Mouse (Mus musculus) kidney, adult 2 months (tissue): ENCODE results near the gene Tbc1d32. TPM values are rescaled to one million over a fixed set of nuclear protein-coding genes. Genes with fewer than 3 reads are reported as not detected.

ENCODE experiments used
- DNase-seq: peaks from one replicate; pipeline ENCODE4 v3.0.0; 2021
- H3K27ac ChIP-seq: fragments of 200-500 bp; 2 replicates; pipeline ENCODE4 v1.5.1; 2012; ENCODE audit warnings: low read depth, low read length, control low read depth, inconsistent platforms; ENCODE audit not compliant: insufficient read depth
- H3K27me3 ChIP-seq: fragments of 200-500 bp; replicated peaks from 2 replicates; pipeline ENCODE4 v1.6.1; 2012; ENCODE audit warnings: mild to moderate bottlenecking, moderate library complexity, low read length, inconsistent platforms; ENCODE audit not compliant: control insufficient read depth, insufficient read depth
- H3K36me3 ChIP-seq: fragments of 200-500 bp; 2 replicates; pipeline ENCODE4 v1.6.1; 2012; ENCODE audit warnings: mild to moderate bottlenecking, moderate library complexity, low read length, inconsistent platforms; ENCODE audit not compliant: control insufficient read depth, insufficient read depth
- H3K4me1 ChIP-seq: fragments of 200-500 bp; 2 replicates; pipeline ENCODE4 v1.6.1; 2011; ENCODE audit warnings: low read length; ENCODE audit not compliant: control insufficient read depth, insufficient read depth
- H3K4me3 ChIP-seq: fragments of 200-500 bp; 2 replicates; pipeline ENCODE4 v1.5.1; 2011; ENCODE audit warnings: mild to moderate bottlenecking, low read depth, low read length, control low read depth; ENCODE audit not compliant: insufficient read depth
- CTCF ChIP-seq: fragments of 200-500 bp; conservative IDR thresholded peaks from 2 replicates; pipeline ENCODE4 v1.5.1; 2011; ENCODE audit warnings: low read depth, mild to moderate bottlenecking, control low read depth, low read length, moderate library complexity, mixed read lengths; ENCODE audit not compliant: insufficient read depth, insufficient read length
- POLR2A ChIP-seq: fragments of 200-500 bp; IDR thresholded peaks from one replicate; pipeline ENCODE4 v1.6.1; 2011; ENCODE audit warnings: low read depth, low read length, control low read depth
- whole genome bisulfite sequencing: fragments of 180-500 bp; shearing (Covaris S2); methylation state at CpG from one replicate; pipeline ENCODE4 v1.1.7; 2018; 5-methylcytosine and 5-hydroxymethylcytosine counted together
- polyA plus RNA-seq: library from polyadenylated mRNA; depleted of rRNA; stranded (reverse); fragments of >200 nt; gene quantifications from 2 replicates; pipeline ENCODE4 v1.2.3, GENCODE M21; 2012

Gene Tbc1d32
- polyA plus RNA-seq, 1 experiment: 2.2 TPM

- DNase-seq: no peak
- Histone ChIP-seq H3K27me3 (no peaks in the 10 kb centered on the region), H3K27ac (no peak overlapping the region), H3K4me1 (no peaks in the 10 kb centered on the region), H3K36me3 (no peaks in the 10 kb centered on the region), H3K4me3 (no peak overlapping the region)
- 72% methylated on average over 4 of the region's 4 CpGs for WGBS
- TF ChIP-seq CTCF: no peak
- TF ChIP-seq POLR2A: no peak
Measured at GRCm38 (mm10) chr10:56089714-56090113, 138.8 kb downstream of the Tbc1d32 start.

- H3K27me3 ChIP-seq: no peaks in the 10 kb centered on the region
- WGBS: 94% methylated on average over 2 of the region's 2 CpGs
- no peak for DNase-seq
- H3K4me1 ChIP-seq: no peaks in the 10 kb centered on the region
- H3K4me3 ChIP-seq: no peak overlapping the region
- TF ChIP-seq CTCF (no peak), POLR2A (no peak)
- H3K27ac ChIP-seq: no peak overlapping the region
- H3K36me3 ChIP-seq: no peaks in the 10 kb centered on the region
Measured at GRCm38 (mm10) chr10:56062746-56063145, 165.7 kb downstream of the Tbc1d32 start.

GRCm38 (mm10) chr10:56061238-56061830, 167.2 kb downstream of the Tbc1d32 start:
- Histone ChIP-seq H3K27ac (no peak overlapping the region), H3K27me3 (no peaks in the 10 kb centered on the region), H3K4me3 (no peak overlapping the region), H3K4me1 (no peaks in the 10 kb centered on the region), H3K36me3 (no peaks in the 10 kb centered on the region)
- 78% methylated on average over 2 of the region's 2 CpGs for whole genome bisulfite sequencing
- TF ChIP-seq CTCF (no peak), POLR2A (no peak)
- no peak for DNase-seq

- TF ChIP-seq POLR2A: no peak
- TF ChIP-seq CTCF: no peak
- Histone ChIP-seq H3K4me3 (no peak overlapping the region), H3K27ac (no peak overlapping the region), H3K4me1 (no peaks in the 10 kb centered on the region), H3K36me3 (no peaks in the 10 kb centered on the region), H3K27me3 (no peaks in the 10 kb centered on the region)
- DNase-seq: no peak
- 74% methylated on average over 3 of the region's 3 CpGs for WGBS
Measured at GRCm38 (mm10) chr10:56058979-56059422, 169.5 kb downstream of the Tbc1d32 start.

- Histone ChIP-seq H3K36me3 (no peaks in the 10 kb centered on the region), H3K27ac (no peak overlapping the region), H3K4me3 (no peak overlapping the region), H3K27me3 (no peaks in the 10 kb centered on the region), H3K4me1 (no peaks in the 10 kb centered on the region)
- no peak for TF ChIP-seq CTCF
- no peak for TF ChIP-seq POLR2A
- DNase-seq: peak; percentile 5
Measured at GRCm38 (mm10) chr10:56025400-56025799, 203.1 kb downstream of the Tbc1d32 start.

GRCm38 (mm10) chr10:56024579-56024978, 203.9 kb downstream of the Tbc1d32 start:
- no peak overlapping the region for H3K27ac ChIP-seq
- no peak for DNase-seq
- WGBS: 96% methylated on average over 2 of the region's 2 CpGs
- no peaks in the 10 kb centered on the region for H3K4me1 ChIP-seq
- H3K36me3 ChIP-seq: no peaks in the 10 kb centered on the region
- no peak for TF ChIP-seq POLR2A
- no peak for TF ChIP-seq CTCF
- H3K27me3 ChIP-seq: no peaks in the 10 kb centered on the region
- H3K4me3 ChIP-seq: no peak overlapping the region

- Histone ChIP-seq H3K27ac (no peak overlapping the region), H3K27me3 (no peaks in the 10 kb centered on the region; the same call in 1 of the 2 replicates), H3K36me3 (no peaks in the 10 kb centered on the region), H3K4me3 (no peak overlapping the region), H3K4me1 (no peaks in the 10 kb centered on the region)
- DNase-seq: peak; percentile 46
- TF ChIP-seq POLR2A (no peak), CTCF (peak; percentile 49)
- 27% methylated on average over 2 of the region's 2 CpGs for WGBS
Measured at GRCm38 (mm10) chr10:55979898-55980521, 248.5 kb downstream of the Tbc1d32 start.
